Comparison of ENCODE assay signal across 30 mouse cellular contexts in genomic region chr14:27327862-27328261, GRCm38 (mm10).
A peak's percentile ranks its signal among the peaks of the same experiment; 100 is the strongest.
DNase-seq lines count a peak whose midpoint lies in the region; ATAC-seq and TF ChIP-seq lines count a peak whose summit lies in the region.
"Had no signal": no experiment of that assay in that cellular context is flagged by ENCODE, and none has a peak within 500 bp of the region (broad histone marks: within the 10 kb centered on the region; RNA-seq: fewer than 3 reads in every experiment).

No protein-coding gene starts in this region.

- peak in 1 of 2 experiments; percentile 46 for DNase-seq in heart, adult 2 months
- DNase-seq in heart, postnatal 14 days = no peak
- DNase-seq in midbrain, embryonic 11.5 days (ENCODE audit: low spot score, missing footprints) = peak; percentile 69
- DNase-seq in midbrain, embryonic 14.5 days = no peak
- DNase-seq in skeletal muscle tissue, adult 2 months (ENCODE audit: low read depth, low spot score) = peak; percentile 59
- DNase-seq in urinary bladder, postnatal 10 days (ENCODE audit: low spot score) = no peak
- DNase-seq in left cerebral cortex, postnatal 25 days (ENCODE audit: low spot score in 2 of 2) = no peak
- DNase-seq: adrenal gland, adult 8-10 months; B cell, adult 2 months; cerebellum, adult 9-10 months; heart, postnatal 36 days; kidney, adult 8-10 months; kidney, postnatal 10 days; left cerebral cortex, postnatal 4 days; retina, postnatal 1 day; right cerebral cortex, postnatal 25 days; thymus, adult 18-20 months had no signal

- no peak for TF ChIP-seq POLR2A in heart, adult 2 months (IDR thresholded peaks at IDR 0.05; ENCODE audit: insufficient read depth, low read depth, low read length)

- no peak overlapping the region for H3K4me2 ChIP-seq in midbrain, embryonic 11.5 days
- no peak overlapping the region for H3K4me2 ChIP-seq in midbrain, embryonic 14.5 days (ENCODE audit: low read length)
- H3K4me2 ChIP-seq: hindbrain, embryonic 15.5 days; liver, embryonic 15.5 days; neural tube, embryonic 13.5 days had no signal

- H3K27ac ChIP-seq in heart, adult 2 months = peak overlapping the region; percentile 17
- no peak overlapping the region for H3K27ac ChIP-seq in midbrain, embryonic 11.5 days (ENCODE audit: low read depth, low read length)
- H3K27ac ChIP-seq in midbrain, embryonic 14.5 days (replicated peaks; ENCODE audit: low read depth, low read length) = no peak overlapping the region
- H3K27ac ChIP-seq: embryonic facial prominence, embryonic 10.5 days; forebrain, embryonic 10.5 days; hindbrain, embryonic 15.5 days; left cerebral cortex, adult 2 months; liver, embryonic 15.5 days; neural tube, embryonic 13.5 days had no signal

- H3K79me2 ChIP-seq in heart, adult 2 months (replicated peaks; ENCODE audit: control insufficient read depth, insufficient read depth, low read length) = peaks cover 1% of the 10 kb centered on the region; the same call in 1 of the 2 replicates

- H3K36me3 ChIP-seq in heart, adult 2 months (ENCODE audit: control insufficient read depth, insufficient read depth, low read length) = peaks cover 7% of the 10 kb centered on the region
- no peaks in the 10 kb centered on the region for H3K36me3 ChIP-seq in midbrain, embryonic 11.5 days (ENCODE audit: control insufficient read depth, insufficient read depth, low read length)
- no peaks in the 10 kb centered on the region for H3K36me3 ChIP-seq in midbrain, embryonic 14.5 days (ENCODE audit: control insufficient read depth, insufficient read depth, low read length)
- H3K36me3 ChIP-seq: embryonic facial prominence, embryonic 10.5 days; forebrain, embryonic 10.5 days; G1E; hindbrain, embryonic 15.5 days; liver, embryonic 15.5 days; neural tube, embryonic 13.5 days had no signal

- H3K4me1 ChIP-seq in heart, adult 2 months (ENCODE audit: control insufficient read depth, insufficient read depth, low read length) = peaks cover 24% of the 10 kb centered on the region
- H3K4me1 ChIP-seq in midbrain, embryonic 11.5 days (ENCODE audit: control insufficient read depth, insufficient read depth, low read length) = no peaks in the 10 kb centered on the region
- no peaks in the 10 kb centered on the region for H3K4me1 ChIP-seq in midbrain, embryonic 14.5 days (ENCODE audit: control insufficient read depth, insufficient read depth, low read length)
- H3K4me1 ChIP-seq: forebrain, embryonic 10.5 days; liver, embryonic 15.5 days; neural tube, embryonic 13.5 days had no signal

- peak; percentile 81; the same call in 1 of the 2 replicates for TF ChIP-seq EP300 in heart, adult 2 months (IDR thresholded peaks at IDR 0.05; ENCODE audit: insufficient read depth, low read depth, low read length)

- H3K27me3 ChIP-seq in heart, adult 2 months (ENCODE audit: control insufficient read depth, insufficient read depth, low read length) = no peaks in the 10 kb centered on the region
- no peaks in the 10 kb centered on the region for H3K27me3 ChIP-seq in midbrain, embryonic 11.5 days (ENCODE audit: control insufficient read depth, insufficient read depth, low read length)
- H3K27me3 ChIP-seq in midbrain, embryonic 14.5 days (ENCODE audit: control insufficient read depth, insufficient read depth, low read length) = no peaks in the 10 kb centered on the region
- H3K27me3 ChIP-seq: CH12.LX; hindbrain, embryonic 15.5 days; liver, embryonic 15.5 days; neural tube, embryonic 13.5 days; Patski had no signal

- no peak for ATAC-seq in midbrain, embryonic 11.5 days (ENCODE audit: low FRiP score)
- ATAC-seq in midbrain, embryonic 14.5 days (ENCODE audit: low FRiP score, low TSS enrichment) = no peak
- ATAC-seq in granulocyte monocyte progenitor cell, adult 5-6 weeks (replicated peaks; ENCODE audit: poor library complexity, severe bottlenecking) = peak; percentile 65
- ATAC-seq: lung, postnatal 0 days; midbrain, embryonic 16.5 days; Patski had no signal

- no peak overlapping the region for H3K4me3 ChIP-seq in heart, adult 2 months
- no peak overlapping the region for H3K4me3 ChIP-seq in midbrain, embryonic 11.5 days (ENCODE audit: low read depth, low read length)
- no peak overlapping the region for H3K4me3 ChIP-seq in midbrain, embryonic 14.5 days (replicated peaks; ENCODE audit: low read depth, low read length)
- H3K4me3 ChIP-seq: embryonic facial prominence, embryonic 10.5 days; forebrain, embryonic 10.5 days; hindbrain, embryonic 15.5 days; left cerebral cortex, adult 2 months; liver, embryonic 15.5 days; myocyte; neural tube, embryonic 13.5 days had no signal

- no peaks in the 10 kb centered on the region for H3K9me3 ChIP-seq in midbrain, embryonic 11.5 days (ENCODE audit: control insufficient read depth, low read length)
- no peaks in the 10 kb centered on the region for H3K9me3 ChIP-seq in midbrain, embryonic 14.5 days (ENCODE audit: control insufficient read depth, low read length)
- H3K9me3 ChIP-seq: embryonic facial prominence, embryonic 10.5 days; G1E; hindbrain, embryonic 15.5 days; liver, embryonic 15.5 days; neural tube, embryonic 13.5 days had no signal

- WGBS in heart, adult 2 months = 37% methylated on average over 3 of the region's 3 CpGs
- 75% methylated on average over 3 of the region's 3 CpGs for WGBS in midbrain, embryonic 11.5 days
- 75% methylated on average over 3 of the region's 3 CpGs for WGBS in midbrain, embryonic 14.5 days

- no peak overlapping the region for H3K9ac ChIP-seq in heart, adult 2 months (ENCODE audit: low read depth, low read length)
- H3K9ac ChIP-seq in midbrain, embryonic 11.5 days (ENCODE audit: low read length) = no peak overlapping the region
- H3K9ac ChIP-seq in midbrain, embryonic 14.5 days (replicated peaks; ENCODE audit: low read length) = no peak overlapping the region
- H3K9ac ChIP-seq: hindbrain, embryonic 15.5 days; liver, embryonic 15.5 days; neural tube, embryonic 13.5 days had no signal

- intact Hi-C loops in heart, adult 2 months (cut with DNase I) = no loop called here
- intact Hi-C loops in heart, postnatal 14 days (cut with DNase I) = loop anchor here (5.0 kb wide), 1 partner anchor 76 kb away; no protein-coding TSS in a partner anchor
- intact Hi-C loops in left cerebral cortex, postnatal 25 days (cut with DNase I) = no loop called here

- TF ChIP-seq CTCF in heart, adult 2 months (IDR thresholded peaks at IDR 0.05) = no peak

Comparison
In these comparisons a context has a peak if more than half of its experiments do, and no peak if none do; other contexts are left out.
1. DNase-seq: peak in midbrain, embryonic 11.5 days (single experiment) and skeletal muscle tissue, adult 2 months (single experiment); none in heart, postnatal 14 days (0 of 2), midbrain, embryonic 14.5 days (single experiment), urinary bladder, postnatal 10 days (single experiment) and left cerebral cortex, postnatal 25 days (0 of 2).